Mouse (Mus musculus) retina, postnatal 1 day (tissue): Measurements from ENCODE around the gene Olfr485.
"Not testable (repeated sequence)": the region's sequence is repeated elsewhere in the genome, so short reads cannot be mapped to it uniquely, and the experiment has no call there.

Experiments
- DNase-seq: peaks from one replicate; pipeline ENCODE4 v3.0.0-alpha.2; 2012

Olfr485 gene

DNA sequence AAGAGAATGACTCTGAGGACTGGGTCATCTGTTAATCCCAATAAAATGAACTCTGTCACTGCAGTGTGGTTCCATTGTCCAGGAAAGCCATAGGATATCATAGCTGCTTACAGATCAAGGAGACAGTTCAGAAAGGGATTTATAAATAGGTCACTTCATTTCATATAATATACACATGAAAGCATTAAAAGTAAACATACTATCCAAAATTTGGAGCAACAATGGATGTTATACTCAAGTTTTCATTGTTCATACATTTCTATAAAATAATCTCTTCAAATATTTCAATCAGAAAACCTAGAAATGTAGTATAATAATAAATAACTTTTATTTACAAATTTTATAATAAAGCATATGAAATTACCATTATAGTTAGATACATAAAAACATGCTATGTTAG, at the start of gene Olfr485:
Gene Olfr485 (minus strand): TSS at position 101 of the 400 bp plus-strand sequence.
- DNase-seq = no peak

DNA sequence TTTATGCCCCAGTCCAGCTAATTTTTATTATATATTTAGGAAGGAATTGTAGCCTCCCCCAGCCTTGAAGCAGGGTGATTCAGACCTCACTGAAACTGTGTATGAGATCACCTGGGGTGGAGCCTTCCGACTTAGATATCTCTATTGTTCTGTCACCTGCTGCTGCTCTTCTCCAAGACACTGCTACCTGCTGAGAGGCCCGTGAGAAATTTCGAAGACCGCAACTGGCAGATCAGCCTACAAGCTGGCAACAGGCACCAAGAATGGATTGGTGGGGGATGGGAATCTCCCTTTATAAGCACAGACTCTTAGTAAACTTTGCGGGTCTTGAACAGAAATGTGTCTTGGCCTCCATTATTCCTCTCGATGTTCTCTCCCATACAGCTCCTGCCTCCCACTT, 37.3 kb upstream of the Olfr485 start:
- DNase-seq = no peak

DNA sequence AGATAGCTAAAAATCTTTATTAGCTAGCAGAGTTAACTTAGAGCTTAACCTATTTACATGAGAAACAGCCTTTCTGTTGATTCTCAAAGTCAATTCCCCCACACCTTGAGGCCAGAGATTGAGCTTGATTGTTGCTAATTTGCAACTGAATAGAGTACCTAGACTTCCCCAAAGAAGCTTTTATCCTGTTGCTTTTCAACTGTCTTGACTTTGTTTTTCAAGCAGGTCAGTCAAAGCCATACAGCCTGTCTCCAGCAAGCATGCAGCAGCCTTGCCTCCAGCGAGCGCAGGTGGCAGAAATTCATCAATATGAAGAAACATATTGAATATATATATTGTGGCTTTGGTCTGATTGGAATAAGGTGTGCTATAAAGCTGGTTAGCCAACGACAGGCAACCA, 36.7 kb upstream of the Olfr485 start:
- DNase-seq = not testable (repeated sequence)

DNA sequence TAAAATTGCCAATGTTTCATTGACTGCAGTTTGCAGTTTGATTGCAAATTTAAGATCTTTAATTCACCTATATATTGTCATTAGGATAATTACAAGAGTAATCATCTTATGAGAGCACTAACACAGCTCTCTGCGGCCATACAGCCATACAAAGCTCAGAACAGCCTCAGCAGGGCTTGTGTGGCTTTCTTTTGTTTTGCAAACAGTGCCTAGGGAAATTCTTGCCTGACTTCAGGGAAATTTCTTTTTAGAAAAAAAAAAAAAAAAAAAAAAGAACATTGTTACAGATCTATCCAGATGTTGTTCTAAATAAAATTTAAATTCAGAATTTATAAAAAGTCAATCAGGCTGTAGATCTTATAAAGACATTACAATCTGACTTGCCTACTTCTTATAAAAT, 33.0 kb upstream of the Olfr485 start:
- not testable (repeated sequence) for DNase-seq

DNA sequence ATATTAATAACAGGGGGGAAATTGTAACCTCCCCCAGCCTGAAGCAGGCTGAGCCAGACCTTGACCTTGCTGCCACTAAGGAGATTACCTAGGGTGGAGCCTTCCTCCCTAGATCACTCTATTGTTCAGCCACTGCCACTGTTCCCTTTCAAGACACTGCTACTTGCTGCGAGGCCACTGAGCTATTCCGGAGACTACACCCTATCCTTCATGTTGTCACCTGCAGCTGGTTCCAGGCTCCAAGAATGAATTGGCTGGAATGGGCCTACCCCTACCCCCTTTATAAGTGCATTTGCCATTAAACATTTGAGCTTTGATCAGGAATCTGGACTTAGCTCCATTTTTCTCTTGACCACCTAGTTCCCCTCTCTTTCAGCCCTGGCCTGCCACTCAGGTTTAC, 31.5 kb upstream of the Olfr485 start:
- not testable (repeated sequence) for DNase-seq

DNA sequence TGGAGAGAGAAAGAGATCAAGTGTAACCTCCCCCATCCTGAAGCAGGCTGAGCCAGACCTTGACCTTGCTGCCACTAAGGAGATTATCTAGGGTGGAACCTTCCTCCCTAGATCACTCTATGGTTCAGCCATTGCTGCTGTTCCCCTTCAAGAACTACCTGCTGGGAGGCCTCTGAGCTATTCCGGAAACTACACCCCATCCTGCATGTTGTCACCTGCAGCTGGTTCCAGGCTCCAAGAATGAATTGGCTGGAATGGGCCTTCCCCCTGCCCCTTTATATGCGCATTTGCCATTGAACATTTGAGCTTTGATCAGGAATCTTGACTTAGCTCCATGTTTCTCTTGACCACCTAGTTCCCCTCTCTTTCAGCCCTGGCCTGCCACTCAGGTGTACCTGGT, 25.6 kb upstream of the Olfr485 start:
- DNase-seq = not testable (repeated sequence)

DNA sequence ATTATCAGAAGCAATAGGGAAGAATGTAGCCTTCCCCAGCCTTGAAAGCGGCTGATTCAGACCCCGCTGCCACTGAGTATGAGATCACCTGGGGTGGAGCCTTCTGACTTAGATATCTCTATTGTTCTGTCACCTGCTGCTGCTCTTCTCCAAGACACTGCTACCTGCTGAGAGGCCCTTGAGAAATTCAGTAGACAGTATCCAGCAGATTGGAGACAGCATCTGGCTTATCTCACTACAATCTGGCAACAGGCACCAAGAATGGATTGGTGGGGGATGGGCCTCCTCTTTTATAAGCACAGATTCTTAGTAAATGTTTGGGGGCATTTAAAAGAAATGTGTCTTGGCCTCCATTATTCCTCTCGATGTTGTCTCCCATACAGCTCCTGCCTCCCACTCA, 24.7 kb upstream of the Olfr485 start:
- not testable (repeated sequence) for DNase-seq

DNA sequence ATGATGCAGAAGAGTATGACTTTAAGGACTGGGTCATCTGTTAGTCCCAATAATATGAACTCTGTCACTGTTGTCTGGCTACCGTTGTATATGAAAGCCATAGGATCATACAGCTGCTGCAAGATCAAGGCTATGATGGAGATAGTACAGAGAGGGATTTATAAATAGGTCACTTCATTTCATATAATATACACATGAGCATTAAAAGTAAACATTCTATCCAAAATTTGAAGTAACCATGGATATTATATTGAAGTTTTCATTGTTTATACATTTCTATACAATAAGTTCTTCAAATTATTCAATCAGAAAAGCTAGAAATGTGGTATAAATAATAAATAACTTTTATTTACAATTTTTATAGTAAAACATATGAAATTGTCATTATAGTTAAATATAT, 13.0 kb upstream of the Olfr485 start, which contains the start of gene Olfr486:
Gene Olfr486 (minus strand): TSS at position 101 of the 400 bp plus-strand sequence.
- DNase-seq = not testable (repeated sequence)

DNA sequence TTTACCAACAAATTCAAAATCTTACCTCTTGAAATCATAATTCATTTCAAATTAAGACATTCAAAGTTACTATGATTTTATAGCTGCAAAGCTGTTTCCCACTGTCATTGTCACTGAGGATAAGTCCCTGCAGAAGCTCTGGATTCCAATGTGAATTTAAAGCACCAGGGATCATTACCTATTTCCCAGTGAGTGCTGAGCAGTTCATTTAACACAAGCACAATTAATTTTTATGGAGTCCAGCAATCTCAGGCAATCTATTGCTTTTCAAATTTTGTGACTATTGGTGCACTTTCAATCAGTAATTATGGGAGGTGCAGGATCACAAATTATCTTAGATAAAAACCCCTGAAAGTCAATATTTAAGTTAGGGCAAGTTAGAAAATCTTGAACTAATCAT, 32.3 kb downstream of the Olfr485 start, which contains the start of gene Olfr484:
Gene Olfr484 (minus strand): TSS at position 101 of the 400 bp plus-strand sequence.
- DNase-seq = no peak

DNA sequence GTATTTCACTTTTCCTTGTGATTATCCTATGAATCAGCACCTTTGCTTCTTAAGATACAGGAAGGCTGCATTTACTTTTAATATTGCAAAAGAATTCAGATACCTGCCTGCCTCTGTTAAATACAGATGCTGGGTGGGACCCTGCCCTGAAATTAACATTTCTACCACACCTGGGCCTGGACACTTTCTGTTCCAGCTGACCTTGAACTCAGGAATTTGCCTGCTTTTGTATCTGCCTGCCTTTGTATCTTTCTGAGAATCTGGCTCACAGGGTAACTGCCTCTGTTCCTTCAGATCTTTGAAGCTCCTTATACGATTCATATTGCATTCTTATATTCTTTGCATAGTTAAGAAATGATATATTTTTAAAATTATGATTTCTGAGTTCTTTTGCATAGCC, 38.3 kb downstream of the Olfr485 start:
- no peak for DNase-seq

DNA sequence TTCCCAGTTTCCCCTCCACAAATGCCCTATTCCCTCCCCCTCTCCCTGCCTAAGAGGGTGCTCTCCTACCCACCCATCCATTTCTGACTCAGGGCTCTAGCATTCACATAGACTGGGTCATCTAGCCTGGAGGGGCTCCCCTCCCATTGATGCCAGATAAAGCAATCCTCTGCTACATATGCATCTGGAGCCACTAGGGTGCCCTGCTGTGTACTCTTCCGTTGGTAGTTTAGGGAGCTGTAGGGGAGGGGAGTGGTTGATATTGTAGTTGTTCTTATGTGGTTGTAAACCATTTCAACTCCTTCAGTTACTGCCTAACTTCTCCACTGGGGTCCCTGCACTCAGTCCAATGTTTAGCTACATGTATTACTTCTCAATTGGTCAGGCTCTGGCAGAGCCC, 39.0 kb downstream of the Olfr485 start:
- no peak for DNase-seq
